Mouse (Mus musculus): ENCODE data around the gene 1600014C10Rik. TPM values are rescaled to one million over a fixed set of nuclear protein-coding genes. Genes with fewer than 3 reads are reported as not detected.

The 1600014C10Rik gene
- polyA plus RNA-seq, 1 experiment = 26.7 TPM

GRCm38 (mm10) chr7:38212651-38213062, 29.6 kb downstream of the 1600014C10Rik start:
- DNase-seq (ENCODE audit: extremely low spot score in 1 of 2, low spot score in 1 of 2) = no peak

GRCm38 (mm10) chr7:38214473-38215214, 31.6 kb downstream of the 1600014C10Rik start:
- no peak for DNase-seq (ENCODE audit: extremely low spot score in 1 of 2, low spot score in 1 of 2)

- no peak for DNase-seq (ENCODE audit: extremely low spot score in 1 of 2, low spot score in 1 of 2)
Observed at GRCm38 (mm10) chr7:38215281-38215680, 32.3 kb downstream of the 1600014C10Rik start.

GRCm38 (mm10) chr7:38215697-38216096, 32.7 kb downstream of the 1600014C10Rik start:
- DNase-seq (ENCODE audit: extremely low spot score in 1 of 2, low spot score in 1 of 2) = no peak

GRCm38 (mm10) chr7:38217417-38218171, 34.6 kb downstream of the 1600014C10Rik start:
- DNase-seq (ENCODE audit: extremely low spot score in 1 of 2, low spot score in 1 of 2) = peak; percentile 35 to 67

- no peak for DNase-seq (ENCODE audit: extremely low spot score in 1 of 2, low spot score in 1 of 2)
Observed at GRCm38 (mm10) chr7:38218631-38219367, 35.8 kb downstream of the 1600014C10Rik start.

GRCm38 (mm10) chr7:38219526-38219925, 36.5 kb downstream of the 1600014C10Rik start:
- DNase-seq (ENCODE audit: extremely low spot score in 1 of 2, low spot score in 1 of 2) = no peak

GRCm38 (mm10) chr7:38220866-38221265, 37.8 kb downstream of the 1600014C10Rik start:
- DNase-seq (ENCODE audit: extremely low spot score in 1 of 2, low spot score in 1 of 2) = no peak

GRCm38 (mm10) chr7:38224577-38225369, 41.8 kb downstream of the 1600014C10Rik start:
- no peak for DNase-seq (ENCODE audit: extremely low spot score in 1 of 2, low spot score in 1 of 2)

- DNase-seq (ENCODE audit: extremely low spot score in 1 of 2, low spot score in 1 of 2) = no peak
Observed at GRCm38 (mm10) chr7:38226226-38226625, 43.2 kb downstream of the 1600014C10Rik start.

GRCm38 (mm10) chr7:38227181-38227899, 44.3 kb downstream of the 1600014C10Rik start:
- DNase-seq (ENCODE audit: extremely low spot score in 1 of 2, low spot score in 1 of 2) = peak in 1 of 2 experiments; percentile 43

- peak; percentile 35 to 83 for DNase-seq (ENCODE audit: extremely low spot score in 1 of 2, low spot score in 1 of 2)
Observed at GRCm38 (mm10) chr7:38227900-38228298, 44.9 kb downstream of the 1600014C10Rik start, which contains the start of gene Plekhf1. Gene Plekhf1, minus strand, starts transcription at chr7:38228016.

- no peak for DNase-seq (ENCODE audit: extremely low spot score in 1 of 2, low spot score in 1 of 2)
Observed at GRCm38 (mm10) chr7:38228329-38228728, 45.3 kb downstream of the 1600014C10Rik start.

- DNase-seq (ENCODE audit: extremely low spot score in 1 of 2, low spot score in 1 of 2) = peak in 1 of 2 experiments; percentile 25
Observed at GRCm38 (mm10) chr7:38230285-38230684, 47.3 kb downstream of the 1600014C10Rik start.

- no peak for DNase-seq (ENCODE audit: extremely low spot score in 1 of 2, low spot score in 1 of 2)
Observed at GRCm38 (mm10) chr7:38236400-38237105, 53.5 kb downstream of the 1600014C10Rik start.

- no peak for DNase-seq (ENCODE audit: extremely low spot score in 1 of 2, low spot score in 1 of 2)
Observed at GRCm38 (mm10) chr7:38237140-38237539, 54.1 kb downstream of the 1600014C10Rik start.

- no peak for DNase-seq (ENCODE audit: extremely low spot score in 1 of 2, low spot score in 1 of 2)
Observed at GRCm38 (mm10) chr7:38242417-38242816, 59.4 kb downstream of the 1600014C10Rik start.
